Mouse (Mus musculus): Measurements from ENCODE around the gene Rps15a.

The Rps15a gene

DNA sequence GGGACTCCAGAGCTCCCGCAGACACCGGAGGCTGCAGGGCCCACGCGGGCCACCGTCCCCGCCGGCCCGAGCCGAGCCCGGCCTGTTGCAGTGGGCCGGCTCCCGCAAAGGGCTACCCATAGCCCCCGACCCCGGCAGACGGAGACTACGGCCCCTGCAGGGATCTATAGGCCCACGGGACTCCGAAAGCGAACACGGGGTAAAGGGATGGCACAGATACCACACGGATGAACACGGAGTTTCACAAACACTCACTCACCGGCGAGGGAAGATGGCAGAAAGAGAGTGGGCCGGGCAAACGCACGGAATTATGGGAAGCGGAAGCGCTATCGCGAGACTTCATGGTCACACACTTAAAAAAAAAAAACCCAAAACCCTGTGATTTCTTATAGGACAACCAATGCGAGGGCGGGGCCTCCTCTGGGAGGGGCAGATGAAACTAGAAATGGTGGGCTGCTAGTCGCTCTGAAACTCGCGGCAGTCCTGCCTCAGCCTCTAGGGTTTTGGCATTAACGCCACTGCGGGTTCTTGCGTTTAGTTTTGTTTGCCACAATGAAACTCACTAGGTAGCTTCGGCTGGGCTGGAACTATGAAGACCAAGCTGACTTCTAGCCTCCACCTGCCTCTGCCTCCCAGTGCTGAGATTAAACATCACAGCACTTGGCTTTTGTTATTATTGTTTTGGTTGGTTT is at the start of gene Rps15a:
Gene Rps15a, minus strand, starts transcription at position 312 of the 692 bp plus-strand sequence.
- DNase-seq (ENCODE audit: low read depth, low spot score) = peak; percentile 96

DNA sequence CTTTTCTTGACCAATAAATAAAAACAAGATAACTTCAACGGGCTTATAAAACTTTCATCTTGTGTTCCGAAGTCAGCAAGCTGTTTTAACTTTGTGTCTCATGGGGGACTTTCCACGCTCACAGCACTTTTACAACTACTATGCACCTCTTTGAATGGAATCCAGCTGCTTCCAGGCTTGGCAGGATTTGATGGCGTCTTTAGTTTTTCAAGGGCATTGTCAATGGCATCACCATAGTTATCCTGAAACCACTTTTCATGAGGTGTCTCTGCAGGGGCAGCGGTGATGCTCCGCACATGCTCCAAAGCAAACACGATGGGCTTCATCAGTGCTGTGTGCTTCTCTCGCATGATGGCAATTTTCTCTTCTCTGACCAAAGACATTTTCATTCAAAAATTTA is 47.0 kb upstream of the Rps15a start:
- no peak for DNase-seq (ENCODE audit: low read depth, low spot score)

DNA sequence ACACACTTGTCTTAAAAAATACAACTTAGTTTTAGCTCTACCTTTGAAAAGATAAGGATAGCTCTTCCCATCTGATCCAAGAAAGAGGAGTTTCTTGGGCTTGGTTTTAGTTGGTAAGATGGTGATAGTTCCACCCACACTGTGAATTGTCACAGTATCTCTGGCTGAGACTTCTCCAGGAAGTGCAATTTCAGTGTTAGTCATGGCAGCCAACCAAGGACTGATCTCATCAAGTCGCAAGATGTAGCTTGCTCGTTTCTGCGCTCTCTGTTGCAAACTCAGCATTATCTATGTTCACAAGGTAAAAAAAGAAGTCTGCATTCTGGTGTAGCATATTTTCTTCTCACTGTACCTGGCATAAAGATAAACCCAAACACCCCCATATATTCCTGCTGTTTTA is 44.1 kb upstream of the Rps15a start:
- DNase-seq (ENCODE audit: low read depth, low spot score) = no peak

DNA sequence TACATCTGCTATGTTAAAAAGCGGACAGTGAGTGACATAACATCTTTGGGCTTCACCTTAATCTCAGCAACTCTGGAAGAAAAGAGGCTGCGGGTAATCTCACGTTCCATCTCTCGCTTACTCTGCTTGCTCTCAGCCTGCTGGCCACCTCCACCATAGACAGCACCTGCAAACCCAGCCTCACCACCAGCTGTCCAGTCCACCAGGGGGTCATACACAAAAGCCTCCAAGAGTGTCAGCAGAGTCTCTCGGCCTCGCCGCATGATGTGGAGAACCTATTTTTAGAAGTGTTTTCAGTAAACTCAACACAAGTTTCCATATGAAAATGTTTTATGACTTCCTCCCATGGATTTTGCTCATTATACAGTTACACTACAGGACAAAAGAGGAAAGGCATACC is 40.5 kb upstream of the Rps15a start:
- DNase-seq (ENCODE audit: low read depth, low spot score) = no peak

DNA sequence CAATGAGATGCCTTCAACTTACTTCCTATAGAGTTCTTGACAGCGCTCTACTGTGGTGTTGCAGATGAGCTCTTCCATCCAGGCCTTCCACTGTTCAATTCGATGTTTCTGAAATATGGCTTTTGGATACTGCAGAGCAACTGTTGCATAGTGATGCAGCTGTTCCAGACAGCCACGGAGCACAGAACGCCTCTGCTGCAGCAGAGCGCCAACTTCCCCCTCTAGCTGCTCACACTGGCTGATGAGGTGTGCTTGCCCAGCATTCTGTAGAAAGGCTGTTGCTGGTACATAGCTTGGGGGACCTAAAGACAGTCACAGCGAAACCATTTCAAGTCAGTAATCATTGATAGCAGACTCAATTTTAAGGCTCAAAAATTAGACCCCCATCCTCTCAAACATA is 38.2 kb upstream of the Rps15a start:
- DNase-seq (ENCODE audit: low read depth, low spot score) = no peak

DNA sequence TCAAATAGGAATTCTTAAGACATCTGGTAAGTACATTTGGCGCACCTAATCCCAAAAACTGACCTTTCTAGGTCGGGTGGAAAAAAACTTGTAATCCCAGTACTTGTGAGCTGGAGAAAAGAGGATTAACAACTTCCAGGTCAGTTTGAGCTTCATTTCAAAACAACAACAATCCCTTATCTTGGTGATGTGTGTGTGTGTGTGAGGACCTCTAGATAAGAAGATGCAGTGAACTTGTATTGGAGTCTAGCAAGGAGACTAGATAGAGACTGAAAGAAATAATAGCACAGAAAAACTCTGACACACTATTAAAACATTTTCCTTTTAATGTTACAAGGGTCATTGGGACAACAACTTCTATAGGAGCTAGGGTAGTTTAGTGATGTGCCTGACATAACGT is 27.6 kb upstream of the Rps15a start:
- DNase-seq (ENCODE audit: low read depth, low spot score) = no peak

DNA sequence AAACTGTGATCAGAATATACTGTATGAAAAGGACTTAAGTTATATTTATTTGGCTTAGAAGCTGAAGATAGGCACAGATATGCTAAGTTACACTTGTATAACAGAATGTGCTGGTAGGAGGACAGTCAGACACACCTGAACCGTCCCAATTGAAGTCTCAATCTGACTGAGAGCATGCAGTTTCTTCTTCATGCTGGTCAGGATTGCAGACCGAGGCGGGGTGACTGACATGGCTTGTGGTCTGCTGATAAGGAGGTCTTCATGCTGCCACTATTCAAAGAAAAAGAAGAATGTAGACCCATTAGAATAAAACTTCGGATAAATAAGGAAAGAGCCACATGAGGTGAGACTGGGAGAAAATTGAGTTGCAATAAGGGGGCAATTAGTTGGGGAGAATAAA is 27.1 kb upstream of the Rps15a start:
- no peak for DNase-seq (ENCODE audit: low read depth, low spot score)

DNA sequence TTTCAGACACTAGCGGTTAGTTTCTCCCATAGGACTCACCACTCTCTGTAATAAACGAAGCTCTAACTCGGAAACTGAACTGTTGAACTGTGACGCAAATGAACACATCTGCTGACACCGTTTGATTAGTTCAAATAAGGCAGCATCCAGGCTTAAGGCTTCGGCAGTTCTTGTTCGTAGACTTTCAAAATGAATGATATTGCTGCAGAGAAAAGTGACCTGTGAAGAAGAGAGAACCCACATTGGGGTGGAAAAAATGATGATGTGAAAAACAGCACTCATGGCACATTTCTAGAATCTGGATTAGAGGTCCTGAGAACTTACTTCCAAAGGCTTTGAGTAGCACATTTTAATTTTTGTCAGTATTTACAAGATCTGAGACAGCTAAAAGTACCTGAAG is 25.3 kb upstream of the Rps15a start:
- no peak for DNase-seq (ENCODE audit: low read depth, low spot score)

DNA sequence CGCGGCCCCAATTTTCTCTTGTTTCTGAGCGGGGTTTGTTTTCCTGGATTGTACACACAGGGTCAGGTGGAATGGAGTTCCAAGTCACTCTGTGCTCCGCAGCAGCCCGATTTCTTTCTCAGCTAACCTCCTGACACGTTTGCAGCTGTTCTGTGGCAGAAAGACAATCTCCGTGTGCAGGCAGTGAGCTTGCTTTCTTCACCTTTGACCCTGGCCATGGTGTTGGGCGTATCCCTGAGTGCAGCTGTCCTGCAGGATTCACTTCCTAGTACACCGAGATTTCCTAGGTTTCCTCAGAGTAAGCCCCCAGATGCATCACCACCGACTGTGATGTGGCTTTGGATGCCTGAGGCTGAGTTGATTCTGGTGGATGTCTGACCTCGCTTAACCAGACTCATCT is 19.1 kb upstream of the Rps15a start:
- DNase-seq (ENCODE audit: low read depth, low spot score) = no peak

DNA sequence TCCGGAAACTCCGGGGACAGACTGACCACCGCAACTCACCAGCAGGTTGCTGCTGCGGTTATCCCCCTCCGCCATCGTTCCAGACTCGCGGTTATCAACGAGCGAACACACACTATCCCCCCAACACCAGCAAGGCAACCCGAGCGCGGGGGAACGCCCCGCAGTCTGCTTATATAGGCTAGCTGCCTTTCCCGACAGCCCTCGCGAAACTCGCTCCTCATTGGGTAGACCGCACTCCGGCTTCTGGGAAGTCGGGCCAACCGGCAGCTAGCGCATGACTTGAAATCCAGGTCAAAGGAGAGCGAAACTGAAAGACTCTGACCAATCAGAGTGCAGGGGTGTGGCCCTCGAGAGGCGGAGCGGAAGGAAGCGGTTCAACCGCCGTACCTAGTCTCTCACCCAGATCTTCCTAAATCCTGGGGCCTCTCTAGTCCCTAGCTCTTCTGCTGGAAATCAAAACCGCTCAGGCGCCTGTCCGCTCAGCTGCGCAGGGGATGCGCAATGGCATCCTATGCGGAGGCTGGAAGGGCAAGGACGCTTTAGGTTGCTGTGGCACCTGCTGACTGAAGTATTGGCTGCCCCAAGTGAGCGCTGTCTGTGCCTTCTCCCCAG is 13.5 kb upstream of the Rps15a start, which contains the start of gene Arl6ip1:
Gene Arl6ip1, minus strand, starts transcription at position 233 of the 612 bp plus-strand sequence.
- peak; percentile 97 for DNase-seq (ENCODE audit: low read depth, low spot score)

DNA sequence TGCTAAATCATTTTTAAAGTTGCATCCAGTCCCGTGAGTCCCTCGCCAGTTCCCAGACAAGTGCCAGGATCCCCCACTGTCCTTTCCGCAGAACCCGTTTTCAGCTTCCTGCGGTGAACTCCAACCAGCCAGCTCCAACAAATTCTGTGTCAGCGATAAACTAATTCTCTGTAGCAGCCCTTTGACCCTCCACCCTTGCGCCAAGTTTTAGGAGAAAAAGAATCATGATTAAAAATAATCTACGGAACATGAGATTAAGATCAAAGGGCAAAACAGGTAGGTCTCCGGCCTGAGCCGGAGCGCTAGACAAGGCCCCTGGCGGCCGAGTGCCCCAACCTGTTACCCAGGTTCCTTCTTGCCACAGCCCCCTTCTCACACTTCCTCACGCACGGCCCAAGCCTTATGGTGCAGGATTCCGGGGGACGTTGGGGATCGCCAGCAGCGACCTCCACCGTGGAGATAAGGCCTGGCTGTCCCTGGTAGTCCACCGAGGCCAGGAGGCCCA is 13.0 kb upstream of the Rps15a start:
- DNase-seq (ENCODE audit: low read depth, low spot score) = no peak

DNA sequence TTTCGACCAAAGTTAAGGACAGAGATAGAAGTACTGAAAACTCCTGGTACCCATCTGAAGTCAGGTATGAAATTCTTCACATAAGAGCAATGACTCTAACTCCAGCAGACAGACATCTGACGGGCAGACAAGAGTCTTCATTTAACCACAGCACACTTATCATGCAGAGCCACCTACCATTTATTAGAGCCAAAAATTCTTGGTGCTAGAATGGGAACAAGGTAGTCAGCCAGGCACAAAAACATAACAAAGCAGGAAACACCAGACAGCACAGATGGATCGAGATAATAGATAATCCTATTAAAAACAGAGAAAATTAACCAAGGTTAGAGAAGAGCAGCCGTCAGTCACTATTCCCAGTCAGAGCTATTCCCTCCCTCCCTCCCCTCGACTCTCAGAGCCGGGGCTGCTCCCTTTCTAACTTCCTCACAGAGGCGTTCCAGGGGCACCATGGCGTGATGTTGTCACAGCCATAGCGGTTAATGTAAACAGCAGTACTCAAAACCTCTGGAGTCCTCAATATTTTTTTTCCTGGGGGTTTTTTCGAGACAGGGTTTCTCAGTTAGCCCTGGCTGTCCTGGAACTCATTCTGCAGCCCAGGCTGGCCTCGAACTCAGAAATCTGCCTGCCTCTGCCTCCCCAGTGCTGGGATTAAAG is 10.4 kb upstream of the Rps15a start:
- no peak for DNase-seq (ENCODE audit: low read depth, low spot score)

DNA sequence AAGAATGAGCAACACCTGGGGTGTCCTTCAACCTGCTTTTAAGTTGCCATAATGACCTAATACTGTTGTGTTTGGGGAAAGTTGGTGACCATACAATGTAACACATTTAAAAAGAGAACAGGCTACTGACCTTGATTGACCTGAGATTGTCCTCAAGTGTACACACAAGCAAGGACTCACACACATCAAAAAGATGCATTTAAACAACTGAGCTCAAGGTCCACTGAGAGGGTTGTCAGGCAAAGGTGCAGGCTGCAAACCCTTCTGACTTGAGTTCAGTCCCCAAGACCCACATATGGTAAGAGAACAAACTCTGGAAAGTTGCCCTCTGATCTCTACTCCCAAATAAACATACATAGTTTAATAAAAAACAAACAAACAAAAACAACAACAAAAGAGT is 9.7 kb upstream of the Rps15a start:
- no peak for DNase-seq (ENCODE audit: low read depth, low spot score)

DNA sequence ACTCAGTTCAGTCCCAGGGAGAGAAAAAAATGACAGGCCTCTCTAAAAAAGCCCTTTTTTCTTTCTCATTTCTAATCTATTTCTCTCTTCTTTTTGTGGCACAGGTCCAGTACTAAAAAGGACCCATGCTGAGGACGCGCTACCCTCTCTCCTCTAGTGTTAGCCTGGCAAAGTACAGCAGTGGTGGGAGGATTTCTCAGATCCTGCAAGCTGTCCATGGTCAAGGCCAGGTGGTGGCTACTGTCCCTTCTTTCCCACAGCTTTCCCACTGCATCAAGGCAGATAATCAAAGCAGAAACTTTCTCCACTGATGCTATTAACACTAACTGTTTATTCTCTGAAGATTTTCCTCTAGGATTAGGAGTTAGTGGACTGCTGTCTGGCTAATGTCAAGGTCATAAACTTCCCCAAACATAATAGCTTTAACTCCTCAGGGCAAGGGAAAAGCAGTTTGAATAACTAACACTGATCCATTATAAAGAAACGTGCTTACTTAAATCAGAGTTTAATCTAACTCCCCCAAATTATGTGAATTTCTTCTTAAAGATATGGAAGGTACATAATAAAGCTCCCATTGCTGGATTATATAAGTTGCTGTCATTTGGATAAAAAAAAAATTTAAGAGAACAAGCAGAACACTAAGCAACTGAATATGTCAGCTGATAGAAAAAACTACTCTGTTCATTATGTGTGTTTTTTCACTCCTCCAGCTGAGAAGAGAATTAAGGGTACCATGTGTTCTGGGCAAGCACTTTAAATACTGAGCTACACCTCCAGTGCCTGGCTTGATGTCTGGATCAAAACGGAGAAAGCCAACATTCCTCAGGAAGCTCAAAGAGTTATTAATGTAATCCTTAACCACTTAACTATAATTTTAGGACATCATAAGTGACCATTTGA is 7.8 kb upstream of the Rps15a start:
- no peak for DNase-seq (ENCODE audit: low read depth, low spot score)

DNA sequence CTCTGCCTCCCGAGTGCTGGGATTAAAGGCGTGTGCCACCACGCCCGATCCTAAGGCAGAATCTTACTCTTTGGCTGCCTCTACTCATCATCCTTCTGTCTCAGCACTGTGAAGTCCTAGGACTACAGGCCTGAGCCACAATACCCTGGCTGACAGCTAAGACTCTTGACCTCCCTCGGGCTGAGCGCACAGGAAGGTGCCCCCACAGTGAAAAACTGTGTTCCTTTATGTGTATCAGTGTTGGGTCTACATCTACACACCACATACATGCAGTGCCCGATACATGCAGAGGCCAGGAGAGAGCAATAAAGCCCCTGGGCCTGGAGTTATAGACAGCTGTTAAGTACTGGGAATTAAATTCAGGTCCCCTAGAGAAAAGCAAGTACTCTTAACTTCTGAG is 6.2 kb upstream of the Rps15a start:
- no peak for DNase-seq (ENCODE audit: low read depth, low spot score)

DNA sequence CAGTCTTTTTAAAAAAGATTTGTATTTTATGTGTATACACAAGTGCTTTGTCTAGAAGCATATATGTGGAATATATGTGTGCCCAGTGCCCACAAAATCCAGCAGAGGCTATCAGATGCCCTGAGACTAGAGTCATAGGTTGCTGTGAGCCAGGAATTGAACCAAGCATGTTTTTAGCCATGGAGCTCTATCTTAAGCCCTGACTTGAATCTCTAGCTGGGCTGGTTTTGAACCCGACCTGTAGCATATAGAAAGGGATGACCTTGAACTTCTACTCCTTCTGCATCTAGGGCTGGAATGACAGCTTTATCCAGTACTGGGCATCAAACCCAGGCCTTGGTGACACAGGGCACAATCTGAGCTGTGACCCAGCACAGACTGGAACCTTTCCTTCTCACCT is 4.7 kb upstream of the Rps15a start:
- no peak for DNase-seq (ENCODE audit: low read depth, low spot score)

DNA sequence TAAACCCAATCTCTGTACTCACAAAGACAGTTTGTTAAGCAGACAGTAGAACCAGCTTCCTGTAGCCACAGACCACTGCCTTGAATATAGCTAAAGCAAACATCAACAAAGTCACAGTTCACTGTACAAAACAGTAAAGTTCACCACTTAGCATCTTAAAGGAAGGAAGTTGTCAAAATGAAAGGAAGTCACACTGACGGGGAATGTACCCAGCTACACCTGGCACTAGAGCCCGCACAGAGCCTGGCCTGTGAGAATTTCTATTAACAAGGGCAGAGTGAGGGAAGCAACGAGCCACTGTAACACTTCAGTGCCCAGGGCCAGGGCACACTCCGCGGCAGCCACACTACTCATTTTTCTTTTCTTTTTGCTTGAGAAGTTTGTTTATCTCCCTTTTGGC is 4.0 kb upstream of the Rps15a start:
- DNase-seq (ENCODE audit: low read depth, low spot score) = no peak

DNA sequence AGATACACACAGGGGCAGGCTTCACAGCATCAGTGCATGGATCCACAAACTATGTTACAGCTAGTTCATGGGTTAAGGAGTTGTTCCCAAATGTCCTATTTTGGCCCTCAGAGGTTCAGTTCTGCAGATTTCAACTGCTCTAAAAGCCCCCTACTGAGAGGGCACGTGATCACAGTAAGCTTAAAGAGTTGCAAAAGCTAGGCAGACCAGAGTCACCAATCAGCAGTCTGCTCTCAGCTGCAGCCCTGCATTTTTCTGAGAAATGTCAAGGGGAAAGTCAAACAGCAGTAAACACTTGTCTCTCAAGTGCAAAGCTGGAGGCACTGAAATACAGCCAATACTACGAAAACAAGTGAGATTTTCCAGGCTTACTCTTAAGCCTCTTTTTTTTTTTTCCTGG is 3.2 kb upstream of the Rps15a start:
- DNase-seq (ENCODE audit: low read depth, low spot score) = no peak

DNA sequence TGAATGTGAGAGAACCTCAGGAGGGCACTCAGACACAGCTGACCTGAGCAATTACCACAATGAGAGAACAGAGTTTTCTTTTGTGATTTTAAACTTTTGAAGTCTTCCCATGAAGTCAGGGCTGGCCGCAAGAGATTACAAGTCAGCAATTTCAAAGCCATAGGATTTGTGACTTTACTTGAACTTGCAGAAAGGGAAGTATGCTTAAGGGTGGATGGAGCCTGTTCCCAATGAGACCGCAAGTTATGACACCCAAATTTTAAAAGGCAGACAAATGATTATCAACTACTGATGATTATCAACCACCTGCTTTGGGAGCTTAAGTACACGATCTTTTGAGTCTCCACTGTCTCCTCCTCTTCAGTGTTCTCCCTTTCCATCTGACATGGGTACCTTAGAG is 2.4 kb upstream of the Rps15a start:
- no peak for DNase-seq (ENCODE audit: low read depth, low spot score)

DNA sequence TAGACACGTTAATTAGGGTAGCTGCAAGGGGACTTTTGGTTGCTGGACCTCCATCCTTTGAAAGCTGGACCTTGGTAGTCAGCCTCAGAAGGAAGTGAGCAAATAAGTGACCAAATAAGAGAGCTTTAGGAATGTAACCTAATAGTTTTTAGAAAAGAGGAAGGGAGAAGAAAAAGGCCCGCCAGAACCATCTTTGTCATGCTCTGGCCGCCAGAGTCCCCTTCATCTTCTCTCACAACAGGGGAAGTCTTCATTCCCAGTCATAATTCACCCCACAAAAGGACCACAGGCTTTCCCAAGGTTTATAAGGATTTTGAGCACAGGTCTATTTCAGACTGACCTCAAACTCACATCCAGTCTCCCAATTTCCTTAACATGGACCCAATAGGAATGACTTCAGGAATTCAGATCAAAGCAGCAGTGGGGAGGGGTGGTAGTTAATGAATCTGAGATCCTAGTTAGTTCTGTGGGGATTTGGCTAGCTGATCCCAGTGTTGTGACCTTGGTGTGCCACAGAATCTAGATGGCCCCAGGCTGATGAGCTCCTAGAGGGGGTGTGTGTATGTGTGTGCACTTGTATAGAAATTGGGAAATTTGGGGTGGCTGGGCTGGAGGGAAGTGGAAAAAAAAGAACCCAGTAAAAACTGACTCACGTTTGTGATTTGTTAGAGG is 1.7 kb upstream of the Rps15a start:
- no peak for DNase-seq (ENCODE audit: low read depth, low spot score)

DNA sequence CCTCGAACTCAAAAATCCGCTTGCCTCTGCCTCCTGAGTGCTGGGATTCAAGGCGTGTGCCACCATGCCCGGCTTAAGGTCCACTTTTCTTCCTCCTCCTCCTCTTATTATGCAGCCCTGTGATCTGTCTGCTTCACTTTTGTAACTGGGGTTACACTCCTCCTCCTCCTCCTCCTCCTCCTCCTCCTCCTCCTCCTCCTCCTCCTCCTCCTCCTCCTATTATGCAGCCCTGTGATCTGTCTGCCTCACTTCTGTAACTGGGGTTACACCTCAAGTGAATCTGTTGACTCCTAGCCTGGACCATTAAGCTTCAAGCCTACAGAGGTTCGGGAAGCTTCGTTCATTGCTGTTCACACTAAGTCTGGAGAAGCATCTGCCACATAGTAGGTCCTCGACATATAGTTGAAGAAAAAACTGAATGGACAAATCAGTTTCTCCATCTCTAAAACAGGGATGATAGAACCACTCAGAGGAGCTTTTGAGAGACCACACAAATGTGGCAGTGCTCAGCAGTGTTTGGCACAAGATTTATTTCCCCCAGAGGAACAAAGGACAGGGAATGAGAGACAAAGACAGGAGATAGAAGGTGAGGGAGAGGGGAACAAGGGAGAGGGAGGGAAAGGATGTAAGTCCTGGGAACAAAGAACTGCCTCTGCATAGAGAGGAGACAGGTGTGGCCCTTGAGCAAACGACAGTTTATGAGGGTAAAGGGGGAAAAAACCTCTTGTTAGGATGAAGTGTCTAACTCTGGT is 975 bp upstream of the Rps15a start:
- DNase-seq (ENCODE audit: low read depth, low spot score) = no peak

Data from c-Kit-negative CD71-positive TER-119-positive erythroid progenitor cells, embryonic 14.5 days (primary cell).